Mouse (Mus musculus): ENCODE measurements at regions not wholly inside any gene's neighbourhood (a gene's known extent, or its start where the extent isn't known, plus 50 kb on each side); places are given as distances from the start of the nearest gene placed in this dataset.

- H3K4me3 ChIP-seq (ENCODE audit: low read depth, low read length): no peak overlapping the region
- no peak overlapping the region for H3K27ac ChIP-seq (ENCODE audit: low read depth, low read length)
- 90% methylated on average over 6 of the region's 6 CpGs for WGBS
- no peaks in the 10 kb centered on the region for H3K9me3 ChIP-seq (ENCODE audit: control insufficient read depth)
- H3K9ac ChIP-seq (ENCODE audit: low read depth, low read length): no peak overlapping the region
- no peaks in the 10 kb centered on the region for H3K36me3 ChIP-seq (ENCODE audit: control insufficient read depth, insufficient read depth)
- no peak for ATAC-seq
- no peak for TF ChIP-seq CTCF (IDR thresholded peaks at IDR 0.05; ENCODE audit: low read depth)
- no peak overlapping the region for H3K4me2 ChIP-seq (replicated peaks; ENCODE audit: low read depth)
- H3K4me1 ChIP-seq (replicated peaks; ENCODE audit: control insufficient read depth, insufficient read depth, low read length): no peaks in the 10 kb centered on the region
- H3K27me3 ChIP-seq (replicated peaks; ENCODE audit: control insufficient read depth, insufficient read depth, low read length): no peaks in the 10 kb centered on the region
These were observed 178.0 kb upstream of the Ado start for GRCm38 (mm10) chr10:67726796-67727195.

GRCm38 (mm10) chr10:67726351-67726750, 177.6 kb upstream of the Ado start:
- Histone ChIP-seq H3K4me1 (replicated peaks; ENCODE audit: control insufficient read depth, insufficient read depth, low read length) (no peaks in the 10 kb centered on the region), H3K9ac (ENCODE audit: low read depth, low read length) (no peak overlapping the region), H3K4me2 (replicated peaks; ENCODE audit: low read depth) (no peak overlapping the region), H3K4me3 (ENCODE audit: low read depth, low read length) (no peak overlapping the region), H3K27ac (ENCODE audit: low read depth, low read length) (no peak overlapping the region), H3K9me3 (ENCODE audit: control insufficient read depth) (no peaks in the 10 kb centered on the region), H3K27me3 (replicated peaks; ENCODE audit: control insufficient read depth, insufficient read depth, low read length) (no peaks in the 10 kb centered on the region), H3K36me3 (ENCODE audit: control insufficient read depth, insufficient read depth) (no peaks in the 10 kb centered on the region)
- 68% methylated on average over 7 of the region's 7 CpGs for WGBS
- no peak for TF ChIP-seq CTCF (IDR thresholded peaks at IDR 0.05; ENCODE audit: low read depth)
- ATAC-seq: no peak

GRCm38 (mm10) chr10:67721787-67722186, 173.0 kb upstream of the Ado start:
- no peak overlapping the region for H3K27ac ChIP-seq (ENCODE audit: low read depth, low read length)
- H3K4me1 ChIP-seq (replicated peaks; ENCODE audit: control insufficient read depth, insufficient read depth, low read length): no peaks in the 10 kb centered on the region
- 46% methylated on average over 5 of the region's 5 CpGs for WGBS
- no peaks in the 10 kb centered on the region for H3K27me3 ChIP-seq (replicated peaks; ENCODE audit: control insufficient read depth, insufficient read depth, low read length)
- no peak for ATAC-seq
- H3K36me3 ChIP-seq (ENCODE audit: control insufficient read depth, insufficient read depth): no peaks in the 10 kb centered on the region
- H3K9me3 ChIP-seq (ENCODE audit: control insufficient read depth): no peaks in the 10 kb centered on the region
- no peak overlapping the region for H3K4me3 ChIP-seq (ENCODE audit: low read depth, low read length)
- H3K4me2 ChIP-seq (replicated peaks; ENCODE audit: low read depth): no peak overlapping the region
- no peak overlapping the region for H3K9ac ChIP-seq (ENCODE audit: low read depth, low read length)
- TF ChIP-seq CTCF (IDR thresholded peaks at IDR 0.05; ENCODE audit: low read depth): peak; percentile 78

GRCm38 (mm10) chr10:67717506-67717905, 168.8 kb upstream of the Ado start:
- H3K4me2 ChIP-seq (replicated peaks; ENCODE audit: low read depth): no peak overlapping the region
- WGBS: 80% methylated on average over 7 of the region's 7 CpGs
- H3K27ac ChIP-seq (ENCODE audit: low read depth, low read length): no peak overlapping the region
- TF ChIP-seq CTCF (IDR thresholded peaks at IDR 0.05; ENCODE audit: low read depth): no peak
- no peak for ATAC-seq
- H3K27me3 ChIP-seq (replicated peaks; ENCODE audit: control insufficient read depth, insufficient read depth, low read length): no peaks in the 10 kb centered on the region
- H3K36me3 ChIP-seq (ENCODE audit: control insufficient read depth, insufficient read depth): no peaks in the 10 kb centered on the region
- H3K4me3 ChIP-seq (ENCODE audit: low read depth, low read length): no peak overlapping the region
- H3K4me1 ChIP-seq (replicated peaks; ENCODE audit: control insufficient read depth, insufficient read depth, low read length): no peaks in the 10 kb centered on the region
- H3K9ac ChIP-seq (ENCODE audit: low read depth, low read length): no peak overlapping the region
- H3K9me3 ChIP-seq (ENCODE audit: control insufficient read depth): no peaks in the 10 kb centered on the region

GRCm38 (mm10) chr10:67715046-67715445, 166.3 kb upstream of the Ado start:
- ATAC-seq: no peak
- no peaks in the 10 kb centered on the region for H3K36me3 ChIP-seq (ENCODE audit: control insufficient read depth, insufficient read depth)
- H3K27ac ChIP-seq (ENCODE audit: low read depth, low read length): no peak overlapping the region
- H3K27me3 ChIP-seq (replicated peaks; ENCODE audit: control insufficient read depth, insufficient read depth, low read length): no peaks in the 10 kb centered on the region
- 84% methylated on average over 4 of the region's 4 CpGs for WGBS
- TF ChIP-seq CTCF (IDR thresholded peaks at IDR 0.05; ENCODE audit: low read depth): no peak
- no peak overlapping the region for H3K4me3 ChIP-seq (ENCODE audit: low read depth, low read length)
- no peak overlapping the region for H3K9ac ChIP-seq (ENCODE audit: low read depth, low read length)
- H3K4me2 ChIP-seq (replicated peaks; ENCODE audit: low read depth): no peak overlapping the region
- no peaks in the 10 kb centered on the region for H3K9me3 ChIP-seq (ENCODE audit: control insufficient read depth)
- H3K4me1 ChIP-seq (replicated peaks; ENCODE audit: control insufficient read depth, insufficient read depth, low read length): no peaks in the 10 kb centered on the region

- Histone ChIP-seq H3K9ac (ENCODE audit: low read depth, low read length) (no peak overlapping the region), H3K4me2 (replicated peaks; ENCODE audit: low read depth) (no peak overlapping the region), H3K27me3 (replicated peaks; ENCODE audit: control insufficient read depth, insufficient read depth, low read length) (no peaks in the 10 kb centered on the region), H3K36me3 (ENCODE audit: control insufficient read depth, insufficient read depth) (no peaks in the 10 kb centered on the region), H3K9me3 (ENCODE audit: control insufficient read depth) (no peaks in the 10 kb centered on the region), H3K27ac (ENCODE audit: low read depth, low read length) (no peak overlapping the region), H3K4me3 (ENCODE audit: low read depth, low read length) (no peak overlapping the region), H3K4me1 (replicated peaks; ENCODE audit: control insufficient read depth, insufficient read depth, low read length) (no peaks in the 10 kb centered on the region)
- no peak for ATAC-seq
- WGBS: 76% methylated on average over 10 of the region's 10 CpGs
- no peak for TF ChIP-seq CTCF (IDR thresholded peaks at IDR 0.05; ENCODE audit: low read depth)
These were observed 164.3 kb upstream of the Ado start for GRCm38 (mm10) chr10:67713098-67713497.

- H3K4me1 ChIP-seq (replicated peaks; ENCODE audit: control insufficient read depth, insufficient read depth, low read length): no peaks in the 10 kb centered on the region
- H3K9ac ChIP-seq (ENCODE audit: low read depth, low read length): no peak overlapping the region
- H3K27me3 ChIP-seq (replicated peaks; ENCODE audit: control insufficient read depth, insufficient read depth, low read length): no peaks in the 10 kb centered on the region
- no peak for TF ChIP-seq CTCF (IDR thresholded peaks at IDR 0.05; ENCODE audit: low read depth)
- ATAC-seq: no peak
- no peak overlapping the region for H3K27ac ChIP-seq (ENCODE audit: low read depth, low read length)
- H3K36me3 ChIP-seq (ENCODE audit: control insufficient read depth, insufficient read depth): no peaks in the 10 kb centered on the region
- no peak overlapping the region for H3K4me3 ChIP-seq (ENCODE audit: low read depth, low read length)
- WGBS: 64% methylated on average over 6 of the region's 6 CpGs
- no peak overlapping the region for H3K4me2 ChIP-seq (replicated peaks; ENCODE audit: low read depth)
- H3K9me3 ChIP-seq (ENCODE audit: control insufficient read depth): no peaks in the 10 kb centered on the region
These were observed 163.9 kb upstream of the Ado start for GRCm38 (mm10) chr10:67712665-67713064.

Measured in intestine, postnatal 0 days (tissue).